Mouse (Mus musculus) adrenal gland, postnatal 25 days (tissue): ENCODE data around the gene Stk36. TPM values are rescaled to one million over a fixed set of nuclear protein-coding genes. Genes with fewer than 3 reads are reported as not detected.

ENCODE experiments used
- DNase-seq: peaks from one replicate; pipeline ENCODE4 v3.0.0; 2021; ENCODE audit warnings: mixed read lengths
- long read RNA-seq: library from polyadenylated mRNA; stranded (forward); transcript quantifications from one replicate; pipeline ENCODE4 v2.0.0, GENCODE M21; 2021
- total RNA-seq: library from RNA; stranded (reverse); gene quantifications from 2 replicates; pipeline ENCODE4 v1.2.3, GENCODE M21; 2021

Stk36 gene
- 3.7 and 4.2 TPM in 2 replicates for total RNA-seq
- long read RNA-seq = 0 reads

DNA sequence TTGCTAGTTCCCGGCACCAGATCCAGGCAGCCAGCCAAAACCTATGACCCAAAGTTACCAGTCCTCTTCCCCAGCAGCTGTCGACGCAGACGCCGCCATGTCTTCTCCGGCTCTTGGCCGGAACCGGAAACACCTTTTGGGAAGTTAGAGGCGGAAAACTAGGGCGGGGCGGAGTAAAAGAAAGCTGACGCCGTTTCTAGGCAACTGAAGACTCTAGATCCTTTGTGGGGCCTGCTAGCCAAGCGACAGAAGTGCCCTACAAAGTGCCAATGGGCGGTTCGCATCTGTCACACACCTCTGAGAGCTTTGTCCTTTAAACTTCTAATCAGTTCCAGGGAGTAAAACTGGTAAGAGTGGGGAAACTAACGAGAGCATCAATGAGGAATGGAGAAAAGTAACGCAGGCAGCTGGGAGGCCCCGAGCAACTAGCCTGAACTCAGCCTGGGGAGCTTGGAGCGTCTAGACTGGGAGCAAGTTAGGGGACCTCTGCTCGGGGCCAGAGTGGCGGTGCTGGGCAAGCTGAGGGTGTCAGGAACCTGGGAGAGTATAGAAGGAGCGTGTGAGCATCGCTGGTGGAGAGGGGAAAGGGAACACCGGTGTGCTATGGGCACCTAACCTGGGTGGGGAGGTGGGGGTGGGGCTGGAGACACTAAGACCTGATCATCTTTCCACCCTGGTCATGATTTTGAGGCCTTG lies at the start of gene Stk36, which contains the start of gene Rnf25:
TSS of gene Stk36 (plus strand) at position 179 of the 696 bp plus-strand sequence.
TSS of gene Rnf25 (minus strand) at position 131 of the 696 bp plus-strand sequence.
- peak; percentile 82 for DNase-seq

DNA sequence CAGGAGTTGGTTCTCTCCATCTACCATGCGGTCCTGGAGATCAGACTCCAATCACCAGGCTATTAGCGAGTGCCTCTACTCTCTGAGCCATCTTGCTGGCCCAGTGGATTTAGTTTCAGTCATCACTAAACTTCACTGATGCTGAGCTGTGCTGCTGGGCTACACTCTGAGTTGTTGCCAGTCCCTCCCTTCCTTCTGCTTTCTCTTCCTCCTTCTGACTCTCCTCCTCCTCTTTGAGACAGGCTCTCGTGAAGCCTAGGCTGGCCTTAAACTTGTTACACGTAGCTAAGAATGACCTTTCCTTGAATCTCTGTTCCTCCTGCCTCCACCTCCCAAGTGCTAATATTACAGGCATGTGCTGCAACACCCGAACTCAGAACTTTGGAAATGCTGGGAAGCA lies 42.2 kb upstream of the Stk36 start:
- no peak for DNase-seq

DNA sequence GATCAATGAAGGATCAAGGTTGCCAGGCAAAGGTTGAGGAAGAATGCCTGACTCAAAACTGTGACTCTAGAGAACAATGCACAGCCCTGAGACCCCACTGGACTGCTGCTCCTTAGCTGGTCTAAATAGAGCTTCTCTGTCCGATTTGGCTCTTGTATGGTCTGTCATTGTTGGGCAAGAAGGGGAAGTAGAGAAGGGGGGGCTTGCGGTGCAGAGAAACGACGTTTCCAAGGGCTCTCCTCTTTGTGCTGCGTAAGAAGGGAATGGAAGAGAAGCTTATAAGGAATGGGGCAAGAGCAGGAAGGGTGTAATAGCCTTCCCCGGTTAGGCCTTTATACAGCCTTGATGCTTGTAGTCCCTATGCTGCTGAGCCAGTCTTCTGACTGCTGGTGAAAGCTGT lies 35.4 kb upstream of the Stk36 start:
- no peak for DNase-seq

DNA sequence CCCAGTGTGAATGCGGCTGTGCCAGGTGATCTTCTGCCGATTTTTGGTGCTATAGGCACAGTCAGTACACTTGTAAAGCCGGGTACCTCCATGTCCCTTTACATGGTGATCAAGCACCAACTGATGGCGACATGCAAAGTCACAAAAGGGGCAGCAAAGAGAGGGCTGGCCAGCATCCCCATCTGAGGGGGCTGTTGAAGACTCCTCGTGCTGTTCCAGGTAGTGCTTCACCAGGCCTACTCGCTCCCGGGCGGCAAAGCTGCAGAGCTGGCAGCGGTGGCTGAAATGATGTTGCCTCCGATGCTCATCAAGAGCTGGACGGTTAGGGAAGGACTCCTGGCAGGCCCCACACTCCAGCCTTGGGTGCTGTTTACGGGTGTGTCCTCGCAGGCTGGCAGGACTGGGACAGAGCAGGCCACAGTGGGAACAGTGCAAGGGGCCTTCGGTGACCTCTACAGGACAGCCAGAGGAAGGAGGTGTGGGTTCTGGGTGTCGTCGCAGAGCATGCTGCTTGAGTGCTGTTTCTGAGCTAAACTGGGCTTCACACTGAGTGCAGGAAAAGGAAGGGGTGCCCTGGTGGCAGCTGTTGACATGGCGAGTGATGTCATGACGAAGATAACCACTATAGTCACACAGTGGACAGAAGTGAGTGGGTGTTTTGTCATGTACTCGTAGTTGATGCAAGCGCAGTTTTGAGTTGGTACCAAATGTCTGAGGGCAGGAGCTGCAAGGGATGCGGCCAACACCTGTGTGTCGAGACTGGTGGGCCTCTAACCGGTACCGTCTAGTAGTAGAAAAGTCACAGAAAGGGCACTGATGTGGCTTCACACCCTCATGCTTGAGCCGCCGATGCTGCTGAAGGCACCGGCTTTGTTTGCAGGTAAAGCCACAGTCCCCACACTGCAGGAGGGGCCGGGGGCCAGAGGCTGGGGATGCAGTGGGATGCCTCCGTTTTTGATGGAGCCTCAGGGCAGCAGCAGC lies 31.2 kb upstream of the Stk36 start:
- DNase-seq = no peak

DNA sequence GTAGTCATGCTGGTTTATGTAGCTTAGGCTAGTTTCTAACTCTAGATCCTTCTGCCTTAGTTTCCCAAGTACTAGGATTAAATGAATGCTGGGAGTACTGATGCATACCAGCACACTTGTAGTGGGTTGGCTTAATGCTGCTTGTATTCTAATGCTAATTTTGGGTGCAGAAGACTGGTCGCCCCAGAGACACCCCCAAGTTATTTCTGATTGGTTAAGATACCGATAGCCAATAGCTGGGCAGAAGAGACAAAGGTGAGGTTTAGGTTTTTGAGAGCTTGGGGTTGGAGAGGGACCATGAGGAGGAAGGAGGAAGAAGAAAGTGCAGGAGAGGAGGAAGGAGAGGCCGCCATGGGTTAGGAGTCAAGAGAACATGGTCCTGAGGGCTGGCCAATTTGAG lies 18.6 kb upstream of the Stk36 start:
- DNase-seq = no peak

DNA sequence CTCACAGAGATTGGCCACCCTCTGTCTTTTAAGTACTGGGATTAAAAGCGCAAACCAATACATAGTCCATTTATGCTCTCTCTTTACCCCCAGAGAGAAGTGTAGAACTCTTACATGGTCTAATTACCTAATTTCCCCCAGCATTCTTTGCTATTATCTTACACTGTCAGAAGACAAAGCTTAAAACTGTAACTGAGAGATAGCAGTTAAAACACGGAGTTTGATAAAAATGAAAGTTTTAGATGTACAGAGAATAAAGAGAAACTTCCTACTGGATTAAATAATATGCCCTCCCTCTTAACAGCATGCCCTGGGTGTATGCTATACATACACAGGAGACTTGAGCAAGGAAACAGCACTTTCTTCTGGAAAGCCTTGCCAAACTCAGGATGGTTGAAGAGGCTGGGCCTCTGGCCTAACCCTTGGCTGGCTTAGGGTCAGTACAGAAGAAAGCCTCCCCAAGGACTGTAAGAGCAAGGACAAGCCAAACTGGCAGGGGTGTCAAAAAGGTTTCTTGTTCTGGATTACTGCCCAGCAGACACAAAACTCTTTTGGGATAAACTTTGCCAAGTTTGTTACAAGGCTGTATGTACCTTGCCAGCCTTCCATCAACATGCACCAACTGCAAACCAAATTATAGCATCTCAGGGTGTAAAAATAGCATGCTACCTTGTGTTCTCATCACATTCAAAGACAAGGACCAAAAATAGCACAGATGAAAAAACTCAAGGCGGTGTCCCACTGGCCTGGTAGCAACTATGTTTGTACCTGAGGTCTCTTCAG lies 16.4 kb upstream of the Stk36 start:
- no peak for DNase-seq

DNA sequence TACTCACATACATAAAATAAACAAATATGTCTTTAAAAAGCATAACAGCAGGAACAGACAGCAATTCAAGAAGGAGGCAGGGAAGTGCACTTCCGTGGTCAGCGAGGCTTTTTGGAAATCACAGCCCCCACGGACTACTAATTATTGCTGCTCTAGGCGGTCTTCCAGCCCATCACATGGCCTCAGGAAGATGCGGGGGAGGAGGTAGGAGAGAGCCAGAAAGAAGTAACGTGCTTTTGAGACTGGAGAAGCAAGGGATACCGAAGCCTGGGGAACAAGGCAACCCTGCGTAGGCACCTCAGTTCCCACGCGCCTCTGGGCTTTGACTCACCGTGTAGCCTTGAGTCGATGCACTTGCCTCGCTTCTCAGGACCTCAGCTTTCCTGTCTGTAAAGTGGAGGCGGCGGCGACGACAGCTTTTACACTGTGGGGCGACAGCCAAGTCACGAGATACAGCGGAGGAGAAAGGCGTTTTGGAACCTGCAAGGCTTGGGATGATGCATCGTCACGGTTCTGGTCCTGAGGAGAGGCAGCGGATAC lies 13.9 kb upstream of the Stk36 start:
- no peak for DNase-seq

DNA sequence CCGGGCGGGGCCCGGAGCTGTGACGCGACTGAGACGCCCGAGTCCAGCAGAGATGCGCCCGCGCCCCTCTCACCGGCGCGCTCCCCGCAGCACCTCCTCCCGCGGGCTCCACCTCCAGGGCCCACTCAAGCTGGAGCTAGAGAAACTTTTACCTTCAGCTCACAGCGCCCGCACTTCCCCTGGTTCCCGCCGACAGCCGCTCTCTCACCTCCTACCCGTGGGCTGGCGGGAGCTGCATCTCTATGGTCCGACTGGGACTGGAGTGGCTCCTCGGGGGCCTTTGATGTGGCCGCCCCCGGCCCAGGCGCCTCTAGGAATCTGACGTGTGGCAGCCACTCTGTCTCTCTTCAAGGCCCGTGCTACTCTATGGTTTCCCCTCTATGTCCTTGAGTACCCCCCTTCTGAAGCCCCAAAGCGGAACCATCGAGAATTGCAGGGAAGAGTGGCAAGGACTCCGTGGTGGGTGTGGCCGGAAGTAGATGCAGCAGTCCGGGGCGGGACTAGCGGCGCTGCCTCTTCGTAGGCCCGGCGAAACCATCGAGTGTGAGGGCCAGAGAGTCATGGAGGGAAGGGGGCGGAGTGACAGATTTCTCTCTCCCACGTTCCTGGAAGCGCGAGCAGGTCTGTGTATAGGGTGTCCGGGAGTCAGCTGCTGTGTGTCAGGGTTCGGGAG lies 13.3 kb upstream of the Stk36 start, which contains the start of the genes Zfp142 and Bcs1l:
TSS of gene Zfp142 (minus strand) at position 474 of the 673 bp plus-strand sequence.
TSS of gene Bcs1l (plus strand) at position 517 of the 673 bp plus-strand sequence.
- peak; percentile 97 for DNase-seq

DNA sequence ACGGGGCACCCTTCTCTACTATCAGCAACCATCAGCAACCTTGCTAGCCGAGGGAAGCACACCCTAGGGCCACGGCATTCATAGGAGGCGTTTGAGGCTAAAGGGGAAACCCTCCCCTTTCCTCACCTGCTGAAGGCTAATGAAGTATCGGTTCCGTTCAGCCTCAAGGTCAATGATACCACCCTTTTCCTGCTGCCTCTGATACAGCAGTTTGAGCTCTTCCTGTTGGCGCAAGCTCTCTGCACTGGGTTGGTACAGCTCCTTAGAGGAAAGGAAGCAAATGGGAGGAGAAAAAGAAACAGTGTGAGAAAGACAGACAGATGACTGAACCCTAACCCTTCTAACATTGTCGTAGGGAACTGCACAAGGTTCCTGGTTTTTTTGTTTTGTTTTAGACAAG lies 6.8 kb upstream of the Stk36 start:
- DNase-seq = no peak

DNA sequence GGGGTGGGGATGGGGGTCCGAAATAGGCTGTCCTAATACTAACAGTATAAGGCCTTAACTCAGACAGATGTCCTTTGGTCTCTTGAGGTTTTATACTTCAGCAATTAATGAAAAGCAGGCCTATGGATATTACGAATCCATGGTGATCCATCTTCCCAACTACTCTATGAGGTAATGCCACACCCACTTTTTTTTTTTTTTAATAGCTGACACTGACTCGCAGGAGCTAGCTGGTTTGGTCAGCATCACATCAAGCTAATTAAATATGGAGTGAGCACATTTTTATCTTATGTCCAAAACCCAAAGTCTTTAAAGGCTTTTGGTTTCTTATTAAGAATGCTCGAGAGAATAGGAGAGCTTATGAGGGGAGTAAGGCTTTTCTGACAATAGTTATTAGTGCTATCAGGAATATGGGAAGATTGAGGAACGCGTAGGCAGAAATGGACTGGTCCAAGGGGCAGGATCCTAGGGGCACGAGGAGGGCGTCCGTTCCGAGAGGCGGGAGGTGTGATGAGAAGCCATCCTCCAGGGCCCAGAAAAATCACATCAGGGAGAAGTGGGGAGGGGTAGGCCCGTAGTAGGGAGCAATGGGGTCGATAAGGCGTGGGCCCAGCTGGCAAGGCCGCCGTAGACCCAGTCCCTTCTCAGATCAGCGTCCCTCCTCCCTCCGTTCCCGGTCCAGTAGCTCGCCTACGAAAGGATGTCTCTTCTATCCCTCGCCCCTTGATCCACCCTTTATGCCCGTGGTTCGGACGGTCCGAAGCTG lies 561 bp upstream of the Stk36 start:
- no peak for DNase-seq

DNA sequence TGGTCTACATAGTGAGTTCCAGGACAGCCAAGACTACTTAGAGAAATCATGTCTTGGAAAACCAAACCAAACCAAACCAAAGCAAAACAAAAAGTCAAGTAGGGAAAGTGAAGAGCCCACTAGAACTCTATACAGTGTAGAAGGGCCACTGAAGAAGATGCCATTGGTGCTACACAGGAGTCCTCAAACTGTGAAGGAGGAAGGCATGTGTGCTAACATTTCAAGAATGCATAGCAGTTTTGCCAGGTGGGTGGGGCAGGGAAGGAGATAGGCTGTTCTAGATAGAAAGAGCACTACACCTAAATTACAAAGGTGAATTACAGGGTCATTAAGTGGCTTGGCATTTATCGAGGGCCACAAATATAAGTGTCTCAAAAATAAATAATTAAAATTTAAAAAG lies 22.9 kb downstream of the Stk36 start:
- no peak for DNase-seq

DNA sequence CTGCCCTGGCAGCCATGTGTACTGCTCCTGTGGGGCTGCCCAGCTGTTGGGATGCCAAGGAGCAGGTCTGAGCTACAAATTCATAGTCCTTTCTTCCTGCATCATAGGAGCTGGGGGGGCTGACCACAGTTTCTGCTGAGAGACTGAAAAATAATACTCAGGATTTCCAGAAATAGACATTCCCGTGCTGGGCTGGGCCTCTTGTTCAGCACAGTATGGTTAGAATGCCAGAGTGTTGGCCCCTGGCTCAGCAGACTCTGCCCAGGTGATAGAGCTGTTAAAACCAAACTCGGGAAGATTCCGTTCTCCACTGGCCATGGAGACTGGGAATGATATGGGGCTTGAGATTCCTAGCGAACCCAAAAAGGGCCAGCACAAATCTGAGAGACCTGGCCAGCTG lies 24.8 kb downstream of the Stk36 start:
- DNase-seq = no peak

DNA sequence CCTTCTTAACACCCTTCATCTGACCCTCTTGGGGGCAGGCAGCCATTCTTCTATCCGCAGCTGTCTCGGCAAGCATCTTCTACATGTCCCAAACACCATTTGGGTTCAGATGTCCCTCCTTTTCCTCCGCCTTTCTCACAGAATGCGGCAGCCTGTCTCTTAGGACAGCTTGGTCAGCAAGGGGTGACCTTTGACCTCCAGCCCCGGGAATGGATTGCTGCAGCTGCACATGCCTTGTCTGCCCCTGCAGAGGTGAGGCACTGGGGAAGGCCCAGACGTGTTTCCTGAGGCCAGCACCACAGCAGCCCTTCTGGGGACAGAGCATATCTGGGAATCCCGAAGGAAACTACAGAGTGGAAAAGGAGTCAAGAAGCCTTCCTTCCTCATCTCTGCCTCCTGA lies 26.8 kb downstream of the Stk36 start:
- DNase-seq = no peak

DNA sequence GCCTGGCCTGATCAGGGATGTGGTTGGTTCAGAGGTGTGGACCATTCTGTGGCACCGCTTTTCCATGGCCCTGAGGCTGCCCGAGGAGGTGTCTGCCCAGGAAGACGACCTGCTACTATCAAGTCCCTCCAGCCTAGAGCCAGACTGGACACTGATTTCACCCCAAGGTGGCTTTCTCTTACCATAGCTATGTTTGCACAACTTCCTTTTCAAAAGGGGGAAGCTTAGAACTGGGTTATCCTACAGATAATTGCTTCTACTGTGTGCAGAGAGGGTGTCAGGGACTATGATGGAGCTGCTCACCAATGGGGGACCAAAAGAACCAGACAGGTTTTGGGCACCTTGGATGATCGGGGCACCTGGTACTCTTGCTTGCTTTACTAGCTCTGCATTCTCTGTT lies 31.5 kb downstream of the Stk36 start:
- no peak for DNase-seq

DNA sequence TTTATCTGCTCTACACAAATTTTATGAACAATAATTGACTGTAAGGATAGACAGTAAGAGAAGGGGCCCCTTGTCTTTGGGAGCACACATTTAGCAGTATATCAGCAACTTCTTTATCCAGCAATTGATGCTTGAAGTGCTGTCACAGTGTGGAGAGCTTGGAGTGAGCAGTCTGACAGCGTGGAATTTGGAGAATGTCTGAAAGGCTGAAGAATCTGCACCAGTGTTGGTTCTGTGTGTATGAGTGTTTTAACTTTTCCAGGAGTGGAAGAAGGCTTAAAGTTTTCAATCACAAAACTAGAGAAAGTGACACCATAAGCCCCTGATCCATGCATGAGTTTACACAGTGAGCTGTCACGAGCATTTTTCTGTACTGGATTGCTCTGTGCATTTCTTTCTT lies 42.3 kb downstream of the Stk36 start:
- DNase-seq = no peak

DNA sequence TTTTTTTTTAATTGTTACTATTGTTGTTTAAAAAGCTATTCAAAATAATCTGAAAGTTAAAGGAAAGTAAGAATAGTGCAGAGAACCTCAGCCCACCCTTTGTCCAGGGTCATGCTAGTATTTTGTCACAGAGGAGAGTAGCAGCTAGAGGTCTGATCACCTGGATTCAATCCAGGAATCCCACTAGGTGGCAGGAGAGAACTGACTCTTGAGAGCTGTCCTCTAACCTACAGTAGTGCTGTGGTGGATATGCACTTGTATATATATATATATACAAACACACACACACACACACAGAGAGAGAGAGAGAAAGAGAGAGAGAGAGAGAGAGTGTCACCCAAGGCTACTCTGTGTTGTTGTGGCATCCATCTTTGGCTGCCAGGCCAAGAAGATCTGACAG lies 42.7 kb downstream of the Stk36 start:
- no peak for DNase-seq

DNA sequence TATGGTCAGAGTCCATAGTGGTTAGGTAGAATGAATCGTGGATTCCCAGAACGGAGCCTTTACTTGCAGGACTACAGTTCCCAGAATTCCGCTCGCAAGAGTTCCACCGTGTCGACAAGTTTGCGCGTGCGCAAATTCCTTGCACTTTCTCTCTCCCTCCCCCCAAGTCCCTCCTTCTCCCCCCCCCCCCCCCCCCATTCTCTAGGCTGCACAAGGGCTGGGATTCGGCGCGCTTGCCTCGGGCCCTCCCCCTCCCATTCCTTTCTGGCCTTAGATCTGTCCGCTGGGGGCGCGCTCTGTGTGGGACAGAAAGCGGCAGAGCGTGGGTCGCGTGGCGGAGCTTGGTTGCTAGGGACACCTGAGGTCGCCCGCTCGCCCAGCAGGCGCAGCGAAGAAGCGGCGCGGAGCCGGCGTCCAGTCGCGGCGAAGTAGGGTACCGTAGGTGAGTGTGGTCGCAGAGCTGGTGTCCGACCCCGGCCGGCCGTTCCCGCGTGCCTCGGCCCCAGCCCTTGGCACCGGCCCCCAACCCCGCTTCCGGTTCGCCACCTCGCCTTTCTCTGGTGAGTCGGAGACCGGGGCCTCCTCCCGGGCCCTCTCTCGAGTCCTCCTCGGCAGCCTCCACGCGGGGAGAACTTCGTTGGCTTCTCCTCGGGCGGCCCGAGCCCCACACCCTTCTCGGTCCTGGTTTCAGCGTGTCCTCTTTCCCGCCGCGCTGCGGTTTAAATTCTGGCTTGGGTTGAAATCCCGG lies 60.4 kb downstream of the Stk36 start, which contains the start of gene Ttll4:
TSS of gene Ttll4 (plus strand) at position 298 of the 748 bp plus-strand sequence.
- peak; percentile 95 for DNase-seq

DNA sequence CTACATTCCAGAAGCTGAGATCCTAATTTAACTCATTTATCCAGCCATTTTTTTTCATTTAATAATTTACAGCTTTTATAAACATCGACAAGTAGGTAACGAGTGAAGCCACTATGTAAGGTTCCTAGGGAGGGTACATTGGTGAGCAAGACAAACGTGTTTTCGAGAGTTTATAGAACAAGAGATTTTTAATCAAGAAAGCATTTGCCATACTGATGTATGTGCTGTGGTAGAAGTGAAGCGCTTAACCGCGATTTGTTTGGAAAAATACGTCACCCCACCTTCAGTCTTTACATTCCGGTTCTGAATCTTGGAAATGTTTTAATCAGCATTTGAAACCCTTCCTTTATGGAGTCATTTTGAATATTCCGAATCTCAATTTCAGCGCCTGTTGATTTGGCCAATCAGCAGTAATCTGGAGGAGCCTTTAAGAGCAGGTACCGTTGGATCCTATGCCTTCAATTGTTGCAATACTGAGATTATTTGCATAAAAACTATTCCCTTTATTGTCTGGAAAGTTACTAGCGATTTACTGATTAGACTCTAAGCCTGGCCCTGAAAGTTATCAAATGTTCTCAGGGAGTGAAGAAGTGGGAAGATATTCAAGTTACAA lies 61.1 kb downstream of the Stk36 start:
- DNase-seq = no peak

DNA sequence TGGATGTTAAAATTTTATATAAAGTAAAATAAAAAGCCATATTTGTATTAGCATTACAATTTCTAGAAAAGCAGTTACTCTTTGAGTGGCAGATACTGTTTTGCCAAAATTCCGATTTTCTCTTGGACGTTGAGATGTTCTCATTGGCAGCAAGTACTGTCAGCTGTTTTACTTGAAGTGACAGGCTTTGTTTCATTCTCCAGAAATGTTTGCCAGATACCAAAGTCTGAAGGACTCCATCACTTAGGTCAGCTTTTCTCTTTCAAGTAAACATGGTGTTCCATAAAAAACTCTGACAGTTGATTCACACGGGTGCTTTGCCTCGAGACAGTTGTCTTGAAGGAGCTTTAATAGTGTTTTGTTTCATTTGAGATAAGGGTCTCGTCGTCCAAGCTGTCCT lies 63.9 kb downstream of the Stk36 start:
- DNase-seq = no peak
